Mouse (Mus musculus) limb, embryonic 11.5 days (tissue): ENCODE results near the gene Acad10. TPM values are rescaled to one million over a fixed set of nuclear protein-coding genes. Genes with fewer than 3 reads are reported as not detected.
"Not testable (repeated sequence)": the region's sequence is repeated elsewhere in the genome, so short reads cannot be mapped to it uniquely, and the experiment has no call there.

ENCODE experiments used
- ATAC-seq: fragments of 200-750 bp; cut with Nextera tagmentation; 2 replicates; pipeline ENCODE4 v1.8.0; 2017; ENCODE audit warnings: low read depth; ENCODE audit not compliant: insufficient number of reproducible peaks, low FRiP score, low TSS enrichment
- DNase-seq: peaks from one replicate; pipeline ENCODE4 v3.0.0-alpha.2; 2015; ENCODE audit warnings: low spot score
- H3K27ac ChIP-seq: fragments of 300-500 bp; sonication (generic); replicated peaks from 2 replicates; pipeline ENCODE4 v1.5.1; 2014; ENCODE audit warnings: low read depth, mild to moderate bottlenecking, low read length
- H3K27me3 ChIP-seq: fragments of 300-500 bp; sonication (generic); 2 replicates; pipeline ENCODE4 v1.6.1; 2014; ENCODE audit warnings: mild to moderate bottlenecking, low read length, mixed read lengths; ENCODE audit not compliant: control insufficient read depth, insufficient read depth
- H3K36me3 ChIP-seq: fragments of 300-500 bp; sonication (generic); 2 replicates; pipeline ENCODE4 v1.6.1; 2014; ENCODE audit warnings: mild to moderate bottlenecking, low read length, moderate library complexity, mixed read lengths; ENCODE audit not compliant: control insufficient read depth, insufficient read depth
- H3K4me1 ChIP-seq: fragments of 300-500 bp; sonication (generic); 2 replicates; pipeline ENCODE4 v1.6.1; 2014; ENCODE audit warnings: low read length, mixed read lengths; ENCODE audit not compliant: control insufficient read depth, insufficient read depth
- H3K4me2 ChIP-seq: fragments of 300-500 bp; sonication (generic); 2 replicates; pipeline ENCODE4 v1.6.1; 2014; ENCODE audit warnings: low read depth, mild to moderate bottlenecking, moderate library complexity; ENCODE audit not compliant: severe bottlenecking
- H3K4me3 ChIP-seq: fragments of 300-500 bp; sonication (generic); 2 replicates; pipeline ENCODE4 v1.5.1; 2014; ENCODE audit warnings: low read depth, low read length
- H3K9ac ChIP-seq: fragments of 300-500 bp; sonication (generic); 2 replicates; pipeline ENCODE4 v1.6.1; 2014; ENCODE audit warnings: mild to moderate bottlenecking, low read length
- H3K9me3 ChIP-seq: fragments of 300-500 bp; sonication (generic); 2 replicates; pipeline ENCODE4 v1.6.1; 2016; ENCODE audit warnings: low read length; ENCODE audit not compliant: control insufficient read depth
- WGBS: fragments of 180-500 bp; shearing (Covaris S2); extraction: QIAGEN DNeasy Blood & Tissue Kit; methylation state at CpG from one replicate; pipeline ENCODE4 v1.1.7; 2014; 5-methylcytosine and 5-hydroxymethylcytosine counted together
- polyA plus RNA-seq: library from polyadenylated mRNA; unstranded; fragments of >200 nt; fragmentation: Nextera tagmentation; extraction: Ambion mirVana; gene quantifications from 2 replicates; pipeline ENCODE4 v1.2.1, GENCODE M21; 2014

Acad10 gene
- polyA plus RNA-seq, 1 experiment from 2014 or later = 1.3 TPM

DNA sequence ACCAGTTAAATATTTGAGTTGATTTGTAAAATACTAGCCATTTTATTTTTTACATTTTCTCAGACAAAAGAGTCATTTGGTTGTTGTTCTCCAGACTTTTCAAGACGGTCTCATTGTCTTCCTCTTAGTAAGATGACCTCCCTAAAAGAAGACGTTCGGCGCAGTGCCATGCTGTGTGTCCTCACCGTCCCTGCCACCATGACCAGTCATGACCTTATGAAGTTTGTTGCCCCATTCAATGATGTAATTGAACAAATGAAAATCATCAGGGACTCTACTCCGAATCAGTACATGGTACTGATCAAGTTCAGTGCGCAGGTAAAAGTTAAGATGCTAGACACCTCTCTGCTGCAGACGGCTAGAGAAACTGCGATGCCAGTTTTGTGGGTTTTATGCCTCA, 4.7 kb upstream of the Acad10 start:
- Histone ChIP-seq H3K27me3 (no peaks in the 10 kb centered on the region), H3K36me3 (peaks cover 14% of the 10 kb centered on the region), H3K27ac (no peak overlapping the region), H3K9me3 (no peaks in the 10 kb centered on the region), H3K4me2 (no peak overlapping the region), H3K4me1 (peaks cover 6% of the 10 kb centered on the region), H3K9ac (no peak overlapping the region), H3K4me3 (no peak overlapping the region)
- 94% methylated on average over 9 of the region's 9 CpGs for WGBS
- no peak for ATAC-seq
- no peak for DNase-seq

DNA sequence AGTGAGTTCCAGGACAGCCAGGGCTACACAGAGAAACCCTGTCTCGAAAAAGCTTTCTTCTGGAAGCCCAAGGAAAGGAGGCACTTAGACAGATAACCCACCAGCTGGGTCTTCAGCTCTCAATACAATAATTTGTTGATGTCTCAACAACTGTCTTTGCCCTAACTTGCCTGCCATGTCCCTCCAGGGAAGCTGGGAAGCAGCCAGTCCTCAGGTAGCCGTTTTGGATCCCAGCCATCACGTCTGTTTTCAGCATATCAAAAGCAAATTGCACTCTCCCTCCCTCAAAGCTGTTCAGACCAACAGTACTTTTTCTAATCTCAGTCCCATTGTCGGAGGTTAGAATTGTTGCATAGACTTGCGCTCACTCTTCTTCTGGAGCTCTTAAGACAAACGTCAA, 3.8 kb upstream of the Acad10 start:
- ATAC-seq (no peak), DNase-seq (no peak)
- no peak overlapping the region for H3K9ac ChIP-seq
- peaks cover 6% of the 10 kb centered on the region for H3K4me1 ChIP-seq
- no peaks in the 10 kb centered on the region for H3K27me3 ChIP-seq
- no peak overlapping the region for H3K4me2 ChIP-seq
- no peak overlapping the region for H3K27ac ChIP-seq
- WGBS = 88% methylated on average over 6 of the region's 6 CpGs
- no peaks in the 10 kb centered on the region for H3K9me3 ChIP-seq
- H3K4me3 ChIP-seq = no peak overlapping the region
- peaks cover 14% of the 10 kb centered on the region for H3K36me3 ChIP-seq

DNA sequence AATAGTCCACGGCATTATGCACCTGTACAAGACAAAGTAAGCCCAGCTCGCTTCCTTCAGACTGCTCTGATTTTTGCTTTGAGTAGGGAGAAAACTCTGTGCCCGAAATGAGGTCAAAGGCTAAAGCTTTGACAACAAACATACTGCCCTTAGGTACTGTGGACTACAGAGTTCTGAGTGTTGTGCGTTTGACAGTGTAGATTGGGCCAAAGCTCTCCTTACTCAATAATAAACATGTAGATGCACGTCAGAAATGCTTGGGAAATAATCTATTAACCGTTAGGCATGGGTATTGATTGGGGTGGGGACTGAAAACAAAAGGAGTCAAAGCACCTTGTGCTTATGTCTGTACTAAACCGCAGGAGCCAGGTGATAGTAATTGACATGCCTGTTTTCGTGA, 3.1 kb upstream of the Acad10 start:
- no peak for DNase-seq
- peaks cover 6% of the 10 kb centered on the region for H3K4me1 ChIP-seq
- H3K9ac ChIP-seq = no peak overlapping the region
- H3K36me3 ChIP-seq = peaks cover 14% of the 10 kb centered on the region
- no peak overlapping the region for H3K27ac ChIP-seq
- H3K4me2 ChIP-seq = no peak overlapping the region
- H3K27me3 ChIP-seq = no peaks in the 10 kb centered on the region
- ATAC-seq = no peak
- H3K9me3 ChIP-seq = no peaks in the 10 kb centered on the region
- 88% methylated on average over 8 of the region's 8 CpGs for WGBS
- no peak overlapping the region for H3K4me3 ChIP-seq

DNA sequence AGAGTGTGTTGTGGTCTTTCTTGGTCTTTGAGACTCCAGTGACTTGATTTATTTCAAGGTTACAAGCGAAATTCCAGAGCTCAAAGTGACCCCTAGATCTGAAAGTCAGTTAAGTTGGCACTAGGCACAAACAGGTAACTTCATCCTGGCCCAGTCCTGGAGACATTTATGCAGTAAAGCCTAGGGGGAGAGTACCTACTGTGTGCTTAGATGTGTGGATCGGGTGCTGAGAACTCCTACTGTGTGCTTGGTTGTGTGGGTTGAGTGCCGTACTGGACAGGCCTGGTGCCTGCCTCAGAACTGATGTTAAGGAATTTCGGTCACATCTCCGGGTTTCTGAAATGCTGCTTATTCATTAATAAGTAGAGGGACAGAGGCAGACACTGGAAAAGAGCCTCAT, 1.2 kb upstream of the Acad10 start:
- H3K4me2 ChIP-seq = peak overlapping the region; percentile 92
- H3K9ac ChIP-seq = peak overlapping the region; percentile 59
- no peaks in the 10 kb centered on the region for H3K9me3 ChIP-seq
- 86% methylated on average over 5 of the region's 5 CpGs for WGBS
- peak overlapping the region; percentile 56 for H3K4me3 ChIP-seq
- ATAC-seq (no peak), DNase-seq (no peak)
- no peaks in the 10 kb centered on the region for H3K27me3 ChIP-seq
- no peak overlapping the region for H3K27ac ChIP-seq
- peaks cover 6% of the 10 kb centered on the region for H3K4me1 ChIP-seq
- H3K36me3 ChIP-seq = peaks cover 14% of the 10 kb centered on the region

DNA sequence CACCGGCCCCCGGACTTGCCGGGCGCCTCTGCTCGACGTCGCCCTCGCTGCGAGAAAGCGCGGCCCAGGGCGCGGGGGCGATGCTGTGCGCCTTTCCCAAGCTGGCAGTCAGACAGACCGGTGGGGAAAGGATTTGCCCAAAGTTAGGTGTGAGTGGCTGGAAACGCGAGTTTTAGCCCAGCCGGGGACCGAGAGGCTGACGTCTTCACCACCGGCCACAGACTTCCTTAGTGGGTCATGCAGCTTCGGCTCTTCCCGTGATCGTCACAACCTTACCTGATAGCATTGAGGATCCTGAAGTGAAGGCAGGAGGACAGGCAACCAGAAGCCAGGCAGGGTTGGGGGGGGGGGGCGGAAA, 562 bp upstream of the Acad10 start:
- H3K36me3 ChIP-seq = peaks cover 10% of the 10 kb centered on the region; the same call in 1 of the 2 replicates
- H3K9ac ChIP-seq = peak overlapping the region; percentile 59
- peaks cover 6% of the 10 kb centered on the region for H3K4me1 ChIP-seq
- no peaks in the 10 kb centered on the region for H3K27me3 ChIP-seq
- 1% methylated on average over 26 of the region's 26 CpGs for WGBS
- DNase-seq (no peak), ATAC-seq (0 out of 2 replicates have a peak, but pooled peaks have one; percentile 28)
- no peak overlapping the region; the same call in 1 of the 2 replicates for H3K27ac ChIP-seq
- H3K4me3 ChIP-seq = peak overlapping the region; percentile 56
- no peaks in the 10 kb centered on the region for H3K9me3 ChIP-seq
- H3K4me2 ChIP-seq = peak overlapping the region; percentile 92

DNA sequence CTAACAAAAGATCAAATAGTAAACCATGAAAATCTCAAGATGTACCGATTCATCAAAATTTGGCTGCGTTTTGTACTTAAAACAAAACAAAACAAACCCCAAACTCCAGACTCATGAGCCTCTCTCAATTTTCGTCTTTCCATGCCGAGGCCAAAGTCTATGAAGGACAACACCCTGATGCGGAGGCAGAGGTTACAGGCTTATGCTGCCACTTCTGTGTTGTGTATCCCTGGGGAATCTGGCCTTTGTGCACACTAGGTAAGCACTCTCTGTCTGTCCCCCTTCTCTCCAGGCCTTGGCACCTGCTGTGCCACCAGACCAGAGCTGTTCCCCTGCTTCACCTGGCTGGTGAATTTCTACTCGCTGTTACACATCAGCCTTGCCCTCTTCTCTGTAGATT, 2.7 kb downstream of the Acad10 start:
- H3K9me3 ChIP-seq, H3K36me3 ChIP-seq, H3K27ac ChIP-seq, H3K4me1 ChIP-seq, H3K9ac ChIP-seq, H3K4me2 ChIP-seq, DNase-seq, H3K4me3 ChIP-seq, H3K27me3 ChIP-seq, ATAC-seq: not testable (repeated sequence)
- 90% methylated on average over 6 of the region's 6 CpGs for WGBS

DNA sequence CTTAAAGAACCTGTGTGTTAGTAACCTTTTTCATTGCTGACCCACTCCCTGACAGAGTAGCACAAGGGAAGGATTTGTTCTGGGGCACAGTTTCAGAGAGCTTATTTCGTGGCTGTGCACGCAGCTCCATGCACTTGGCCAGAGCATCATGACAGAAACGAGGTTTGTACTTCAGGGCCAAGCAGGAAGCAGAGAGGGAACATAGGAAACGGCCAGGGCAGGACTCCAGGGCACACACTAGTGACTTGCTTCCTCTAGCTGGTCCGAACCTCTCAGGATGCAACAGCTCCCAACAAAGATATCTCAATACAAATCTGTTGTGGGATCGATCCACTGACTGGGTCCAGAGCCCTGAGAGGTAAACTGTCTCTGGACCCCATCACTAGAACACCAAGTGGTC, 3.4 kb downstream of the Acad10 start:
- H3K4me3 ChIP-seq, H3K4me2 ChIP-seq, H3K9me3 ChIP-seq, ATAC-seq, H3K4me1 ChIP-seq, DNase-seq, H3K27me3 ChIP-seq, H3K27ac ChIP-seq, H3K9ac ChIP-seq, H3K36me3 ChIP-seq: not testable (repeated sequence)
- 81% methylated on average over 6 of the region's 6 CpGs for WGBS

DNA sequence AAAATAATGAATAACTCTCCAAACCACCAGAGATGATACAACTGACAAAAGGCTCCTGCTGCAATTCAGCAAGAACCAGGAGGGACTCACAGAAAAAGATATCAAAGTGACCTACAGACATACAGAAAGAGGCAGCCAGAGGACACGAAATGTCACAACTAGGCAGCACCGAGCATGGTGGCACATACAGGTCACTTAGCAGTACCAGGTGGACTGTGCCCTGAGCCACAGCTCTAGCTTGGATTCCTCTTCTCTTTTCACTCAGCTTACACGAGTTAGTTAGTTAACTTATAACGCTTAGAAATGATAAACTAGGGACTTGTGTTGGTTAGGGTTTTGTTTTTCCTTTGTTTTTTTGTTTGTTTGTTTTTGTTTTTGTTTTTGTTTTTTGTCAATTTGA, 5.8 kb downstream of the Acad10 start:
- Histone ChIP-seq H3K4me1 (no peaks in the 10 kb centered on the region), H3K9me3 (no peaks in the 10 kb centered on the region), H3K36me3 (no peaks in the 10 kb centered on the region), H3K9ac (no peak overlapping the region), H3K27ac (no peak overlapping the region), H3K4me3 (no peak overlapping the region), H3K27me3 (no peaks in the 10 kb centered on the region), H3K4me2 (no peak overlapping the region)
- DNase-seq (no peak), ATAC-seq (no peak)
- WGBS = 81% methylated on average over 4 of the region's 4 CpGs

DNA sequence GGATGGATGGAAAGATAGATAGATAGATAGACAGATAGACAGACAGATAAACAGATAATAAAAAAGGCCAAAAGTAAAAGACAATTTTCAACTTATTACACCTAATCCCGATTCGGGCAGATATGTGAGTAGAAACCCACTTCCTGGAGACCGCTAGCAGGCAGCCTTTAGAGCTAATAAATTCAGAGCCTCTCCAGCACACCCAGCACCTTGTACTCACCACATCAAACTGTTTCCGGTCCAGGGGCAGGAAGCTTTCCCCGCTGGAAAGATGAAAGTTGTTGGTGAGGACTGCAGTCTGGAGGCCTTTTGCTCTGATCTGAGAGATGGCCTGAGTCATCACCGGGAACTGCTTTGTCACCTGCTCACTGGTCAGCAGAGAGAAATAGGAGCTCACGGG, 11.2 kb downstream of the Acad10 start:
- WGBS = 57% methylated on average over 7 of the region's 7 CpGs

More for the DNA sequence above, 11.2 kb downstream of the Acad10 start:
- Histone ChIP-seq H3K27me3 (no peaks in the 10 kb centered on the region), H3K4me1 (0 out of 2 replicates have a peak, but pooled peaks cover 2% of the 10 kb centered on the region), H3K36me3 (no peaks in the 10 kb centered on the region), H3K9ac (no peak overlapping the region), H3K4me2 (no peak overlapping the region), H3K9me3 (no peaks in the 10 kb centered on the region), H3K4me3 (no peak overlapping the region), H3K27ac (no peak overlapping the region)
- DNase-seq (peak; percentile 26), ATAC-seq (no peak)
